Mouse (Mus musculus): ENCODE measurements around the gene Ccin.

DNA sequence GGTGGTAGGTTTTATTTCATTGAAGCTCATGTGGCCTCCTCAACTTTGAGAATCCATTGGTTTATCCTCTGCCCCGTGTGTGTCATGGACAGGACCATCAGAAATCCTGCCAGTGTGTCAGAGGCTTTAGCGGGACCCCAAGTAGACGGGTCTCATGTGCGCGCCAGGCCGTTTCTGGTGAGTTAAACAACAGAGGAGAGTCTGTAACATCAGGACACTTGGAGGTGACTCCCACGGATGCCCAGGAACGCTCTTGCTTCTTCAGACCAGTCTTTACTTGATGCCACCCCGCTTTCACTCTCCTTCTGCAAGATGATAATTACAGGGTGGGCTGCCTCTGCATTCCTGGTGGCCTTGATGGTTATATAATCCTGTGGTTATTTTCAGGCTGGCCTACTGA is 40.4 kb downstream of the Ccin start:
- TF ChIP-seq CTCF (conservative IDR thresholded peaks at IDR 0.05; ENCODE audit: low read length) (no peak), NANOG (IDR thresholded peaks at IDR 0.05; ENCODE audit: borderline replicate concordance, low read length) (no peak), POU5F1 (IDR thresholded peaks at IDR 0.05; ENCODE audit: borderline replicate concordance, low read length) (no peak)
